Mouse (Mus musculus): ENCODE measurements around the gene Tmem245. TPM values are rescaled to one million over a fixed set of nuclear protein-coding genes. Genes with fewer than 3 reads are reported as not detected.

Tmem245 gene
- total and polyA plus RNA-seq, 2 experiments from 2014 or later = 11.2 to 29.6 TPM

DNA sequence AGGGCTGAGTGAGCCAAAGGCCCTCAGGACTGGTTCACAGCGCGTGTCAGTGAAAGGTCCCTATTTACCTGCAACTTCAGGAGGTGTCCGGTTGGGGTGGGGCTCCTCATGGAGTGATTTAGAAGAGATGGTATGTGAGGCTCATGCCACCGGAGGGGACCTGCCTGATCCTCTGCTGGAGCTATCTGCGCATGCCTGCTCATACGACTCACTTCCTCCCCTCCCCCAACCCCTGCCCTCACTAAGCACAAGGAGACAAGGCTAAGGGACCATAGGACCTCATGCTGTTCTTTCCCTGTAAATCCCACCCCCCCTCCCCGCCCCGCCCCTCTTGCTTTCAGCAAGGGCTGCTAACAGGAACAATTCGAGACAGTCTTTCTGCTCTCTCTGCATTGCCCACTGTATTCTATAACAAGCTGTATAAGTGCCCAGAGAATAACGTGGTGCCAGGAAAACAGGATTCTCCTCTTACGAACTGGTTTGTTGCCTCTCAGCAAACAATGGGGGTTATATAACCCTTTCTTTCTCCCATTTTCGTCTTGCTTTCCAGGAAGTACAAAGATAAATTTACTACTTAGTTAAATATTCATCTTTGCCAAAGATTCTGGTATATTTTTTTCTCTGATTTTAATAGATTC lies 101.2 kb downstream of the Tmem245 start:
- WGBS = 65% methylated on average over 12 of the region's 12 CpGs
- Histone ChIP-seq H3K9ac (replicated peaks; ENCODE audit: low read length, poor library complexity, severe bottlenecking) (no peak overlapping the region), H3K27me3 (ENCODE audit: insufficient read depth, low read length) (no peaks in the 10 kb centered on the region), H3K9me3 (ENCODE audit: low read length) (no peaks in the 10 kb centered on the region), H3K36me3 (ENCODE audit: insufficient read depth, low read length) (peaks cover 4% of the 10 kb centered on the region), H3K4me1 (ENCODE audit: insufficient read depth, low read length) (peaks cover 3% of the 10 kb centered on the region; the same call in 1 of the 2 replicates), H3K4me2 (ENCODE audit: low read depth, low read length, poor library complexity, severe bottlenecking) (no peak overlapping the region), H3K4me3 (ENCODE audit: low read depth, low read length) (no peak overlapping the region), H3K27ac (ENCODE audit: low read depth, low read length) (no peak overlapping the region)
- ATAC-seq (ENCODE audit: low FRiP score) (no peak), DNase-seq (ENCODE audit: low spot score) (no peak)
- TF ChIP-seq CTCF (IDR thresholded peaks at IDR 0.05) = no peak

DNA sequence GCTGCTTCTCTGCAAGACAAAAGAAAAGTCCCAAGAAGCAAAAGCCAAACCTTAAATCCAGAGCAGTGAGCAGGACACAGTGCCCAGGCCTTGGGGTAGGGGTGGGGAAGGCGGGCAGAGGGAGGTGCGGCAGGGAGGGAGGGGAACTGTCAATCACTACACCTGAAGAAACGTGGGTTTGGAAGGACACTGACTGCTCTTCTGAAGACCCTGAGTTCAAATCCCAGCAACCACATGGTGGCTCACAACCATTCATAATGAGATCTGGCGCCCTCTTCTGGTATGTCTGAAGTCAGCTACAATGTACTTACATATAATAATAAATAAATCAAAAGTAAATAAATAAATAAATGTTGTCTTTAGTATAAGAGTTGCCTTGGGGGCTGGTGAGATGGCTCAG lies 102.3 kb downstream of the Tmem245 start:
- ATAC-seq (ENCODE audit: low FRiP score) = no peak
- TF ChIP-seq CTCF (IDR thresholded peaks at IDR 0.05) = no peak
- peaks cover 10% of the 10 kb centered on the region for H3K36me3 ChIP-seq (ENCODE audit: insufficient read depth, low read length)
- H3K4me3 ChIP-seq (ENCODE audit: low read depth, low read length) = no peak overlapping the region
- no peaks in the 10 kb centered on the region for H3K27me3 ChIP-seq (ENCODE audit: insufficient read depth, low read length)
- WGBS = 92% methylated on average over 4 of the region's 4 CpGs
- no peak overlapping the region for H3K4me2 ChIP-seq (ENCODE audit: low read depth, low read length, poor library complexity, severe bottlenecking)
- no peak for DNase-seq (ENCODE audit: low spot score)
- H3K9ac ChIP-seq (replicated peaks; ENCODE audit: low read length, poor library complexity, severe bottlenecking) = no peak overlapping the region
- H3K27ac ChIP-seq (ENCODE audit: low read depth, low read length) = no peak overlapping the region
- H3K4me1 ChIP-seq (ENCODE audit: insufficient read depth, low read length) = no peaks in the 10 kb centered on the region
- no peaks in the 10 kb centered on the region for H3K9me3 ChIP-seq (ENCODE audit: low read length)

DNA sequence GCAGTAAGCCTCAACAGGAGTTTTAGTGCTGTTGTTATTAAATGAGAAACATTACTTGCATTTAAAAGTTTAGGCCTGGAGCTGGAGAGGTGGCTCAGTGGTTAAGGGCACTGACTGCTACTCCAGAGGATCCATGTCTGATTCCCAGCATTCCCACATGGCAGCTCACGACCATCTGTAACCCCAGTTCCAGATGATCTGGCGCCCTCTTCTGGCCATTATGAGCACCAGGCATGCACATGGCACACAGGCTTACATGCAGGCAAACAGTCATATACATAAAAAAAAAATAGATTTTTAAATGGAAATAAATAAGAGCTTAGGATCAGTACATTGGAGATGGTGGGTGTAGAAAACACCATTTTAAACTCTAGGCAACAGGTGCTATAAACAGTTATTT lies 103.3 kb downstream of the Tmem245 start:
- no peaks in the 10 kb centered on the region for H3K4me1 ChIP-seq (ENCODE audit: insufficient read depth, low read length)
- no peak for ATAC-seq (ENCODE audit: low FRiP score)
- no peak overlapping the region for H3K9ac ChIP-seq (replicated peaks; ENCODE audit: low read length, poor library complexity, severe bottlenecking)
- no peaks in the 10 kb centered on the region for H3K27me3 ChIP-seq (ENCODE audit: insufficient read depth, low read length)
- H3K9me3 ChIP-seq (ENCODE audit: low read length) = no peaks in the 10 kb centered on the region
- H3K4me2 ChIP-seq (ENCODE audit: low read depth, low read length, poor library complexity, severe bottlenecking) = no peak overlapping the region
- H3K36me3 ChIP-seq (ENCODE audit: insufficient read depth, low read length) = peaks cover 12% of the 10 kb centered on the region
- no peak overlapping the region for H3K4me3 ChIP-seq (ENCODE audit: low read depth, low read length)
- 93% methylated on average over 2 of the region's 2 CpGs for WGBS
- no peak overlapping the region for H3K27ac ChIP-seq (ENCODE audit: low read depth, low read length)
- peak; percentile 47 for TF ChIP-seq CTCF (IDR thresholded peaks at IDR 0.05)
- DNase-seq (ENCODE audit: low spot score) = no peak

DNA sequence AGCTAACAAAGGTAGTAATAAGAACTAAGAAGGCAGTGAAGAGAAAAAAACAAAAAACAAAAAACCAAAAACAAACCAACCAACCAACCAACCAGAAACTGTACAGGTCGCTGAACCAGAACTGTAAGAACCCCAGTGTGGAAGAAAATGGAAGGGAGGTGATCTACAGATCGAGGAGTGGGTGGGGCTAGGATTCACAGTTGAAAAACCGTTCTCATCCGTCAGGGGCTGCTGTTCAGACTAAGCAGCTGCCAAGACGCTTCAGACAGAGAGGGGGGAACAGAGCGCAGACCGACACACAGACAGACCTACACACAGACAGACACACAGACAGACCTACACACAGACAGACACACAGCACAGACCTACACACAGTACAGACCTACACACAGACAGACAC lies 104.7 kb downstream of the Tmem245 start:
- Histone ChIP-seq H3K9ac (replicated peaks; ENCODE audit: low read length, poor library complexity, severe bottlenecking) (no peak overlapping the region), H3K4me2 (ENCODE audit: low read depth, low read length, poor library complexity, severe bottlenecking) (no peak overlapping the region), H3K36me3 (ENCODE audit: insufficient read depth, low read length) (peaks cover 22% of the 10 kb centered on the region), H3K27me3 (ENCODE audit: insufficient read depth, low read length) (no peaks in the 10 kb centered on the region), H3K9me3 (ENCODE audit: low read length) (no peaks in the 10 kb centered on the region), H3K27ac (ENCODE audit: low read depth, low read length) (no peak overlapping the region), H3K4me1 (ENCODE audit: insufficient read depth, low read length) (no peaks in the 10 kb centered on the region), H3K4me3 (ENCODE audit: low read depth, low read length) (no peak overlapping the region)
- no peak for TF ChIP-seq CTCF (IDR thresholded peaks at IDR 0.05)
- ATAC-seq (ENCODE audit: low FRiP score) (no peak), DNase-seq (ENCODE audit: low spot score) (no peak)
- 78% methylated on average over 7 of the region's 7 CpGs for WGBS

GRCm38 (mm10) chr4:56840297-56840696 lies 106.9 kb downstream of the Tmem245 start:
- ATAC-seq (ENCODE audit: low FRiP score) (no peak), DNase-seq (ENCODE audit: low spot score) (no peak)
- Histone ChIP-seq H3K4me1 (ENCODE audit: insufficient read depth, low read length) (no peaks in the 10 kb centered on the region), H3K27me3 (ENCODE audit: insufficient read depth, low read length) (no peaks in the 10 kb centered on the region), H3K9ac (replicated peaks; ENCODE audit: low read length, poor library complexity, severe bottlenecking) (no peak overlapping the region), H3K27ac (ENCODE audit: low read depth, low read length) (no peak overlapping the region), H3K9me3 (ENCODE audit: low read length) (no peaks in the 10 kb centered on the region), H3K4me3 (ENCODE audit: low read depth, low read length) (no peak overlapping the region), H3K4me2 (ENCODE audit: low read depth, low read length, poor library complexity, severe bottlenecking) (no peak overlapping the region), H3K36me3 (ENCODE audit: insufficient read depth, low read length) (peaks cover 31% of the 10 kb centered on the region)
- no peak for TF ChIP-seq CTCF (IDR thresholded peaks at IDR 0.05)
- 88% methylated on average over 3 of the region's 3 CpGs for WGBS

DNA sequence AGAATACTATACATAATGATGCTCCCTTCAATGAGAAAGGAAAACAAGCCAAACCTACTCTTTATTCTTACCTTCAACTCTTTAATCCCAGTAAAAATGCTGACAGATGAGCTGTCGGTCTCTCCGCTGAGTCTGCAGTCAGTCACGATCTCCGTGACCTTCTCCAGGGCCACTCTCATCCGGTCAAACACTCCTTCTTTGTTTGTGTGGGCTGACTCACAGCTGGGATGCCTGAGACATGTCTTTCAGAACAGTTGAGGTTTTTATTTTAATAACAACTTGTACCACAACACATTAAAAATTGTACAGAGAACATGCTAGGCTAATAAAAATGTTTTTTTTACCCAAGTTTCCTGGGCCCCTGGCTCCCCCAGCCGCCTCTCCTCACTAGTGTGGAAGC lies 109.6 kb downstream of the Tmem245 start:
- ATAC-seq (ENCODE audit: low FRiP score) = no peak
- Histone ChIP-seq H3K9me3 (ENCODE audit: low read length) (no peaks in the 10 kb centered on the region), H3K9ac (replicated peaks; ENCODE audit: low read length, poor library complexity, severe bottlenecking) (no peak overlapping the region), H3K36me3 (ENCODE audit: insufficient read depth, low read length) (peaks cover 41% of the 10 kb centered on the region), H3K27me3 (ENCODE audit: insufficient read depth, low read length) (no peaks in the 10 kb centered on the region), H3K4me2 (ENCODE audit: low read depth, low read length, poor library complexity, severe bottlenecking) (no peak overlapping the region), H3K4me3 (ENCODE audit: low read depth, low read length) (no peak overlapping the region), H3K4me1 (ENCODE audit: insufficient read depth, low read length) (no peaks in the 10 kb centered on the region), H3K27ac (ENCODE audit: low read depth, low read length) (no peak overlapping the region)
- no peak for TF ChIP-seq CTCF (IDR thresholded peaks at IDR 0.05)
- no peak for DNase-seq (ENCODE audit: low spot score)
- 90% methylated on average over 6 of the region's 6 CpGs for WGBS
